8 mouse cellular contexts compared by ENCODE assay signal in genomic region chr17:84096345-84097260, GRCm38 (mm10).
DNase-seq lines count a peak whose midpoint lies in the region; ATAC-seq and TF ChIP-seq lines count a peak whose summit lies in the region.

No protein-coding gene starts in this region.

- no peaks in the 10 kb centered on the region for H3K36me3 ChIP-seq in E14TG2a.4 (ENCODE audit: insufficient read depth, low read length)
- H3K36me3 ChIP-seq in forebrain, embryonic 10.5 days (replicated peaks), result no peaks in the 10 kb centered on the region
- H3K36me3 ChIP-seq in hindbrain, embryonic 10.5 days, result no peaks in the 10 kb centered on the region

- TF ChIP-seq CTCF in E14TG2a.4 (conservative IDR thresholded peaks at IDR 0.05; ENCODE audit: low read length), result no peak
- no peak for TF ChIP-seq CTCF in left cerebral cortex, adult 2 months (IDR thresholded peaks at IDR 0.05)

- no peaks in the 10 kb centered on the region for H3K9me3 ChIP-seq in E14TG2a.4 (ENCODE audit: low read length)
- peaks cover 4% of the 10 kb centered on the region; the same call in 1 of the 2 replicates for H3K9me3 ChIP-seq in forebrain, embryonic 10.5 days
- H3K9me3 ChIP-seq in hindbrain, embryonic 10.5 days, result 0 out of 2 replicates have a peak, but pooled peaks cover 4% of the 10 kb centered on the region

- peaks cover 39% of the 10 kb centered on the region for H3K4me1 ChIP-seq in E14TG2a.4 (replicated peaks; ENCODE audit: low read depth, low read length)
- peaks cover 62% of the 10 kb centered on the region for H3K4me1 ChIP-seq in forebrain, embryonic 10.5 days
- peaks cover 64% of the 10 kb centered on the region for H3K4me1 ChIP-seq in hindbrain, embryonic 10.5 days (replicated peaks)

- H3K4me3 ChIP-seq in E14TG2a.4 (replicated peaks; ENCODE audit: low read length), result peak overlapping the region; percentile 69
- H3K4me3 ChIP-seq in forebrain, embryonic 10.5 days, result peak overlapping the region; percentile 44
- peak overlapping the region; percentile 45 for H3K4me3 ChIP-seq in hindbrain, embryonic 10.5 days
- H3K4me3 ChIP-seq in left cerebral cortex, adult 2 months, result peak overlapping the region; percentile 42

- intact Hi-C loops in left cerebral cortex, adult 2 months (cut with DNase I), result loop anchor here (1.0 kb wide), 2 partner anchors 14 to 37 kb away; no protein-coding TSS in a partner anchor

- peak; percentile 18 for ATAC-seq in megakaryocyte progenitor cell, adult 5-6 weeks (replicated peaks; ENCODE audit: poor library complexity)

- H3K27me3 ChIP-seq in E14TG2a.4 (ENCODE audit: insufficient read depth, low read length), result peaks cover 82% of the 10 kb centered on the region
- H3K27me3 ChIP-seq in forebrain, embryonic 10.5 days (ENCODE audit: poor library complexity, severe bottlenecking), result peaks cover 48% of the 10 kb centered on the region
- H3K27me3 ChIP-seq in hindbrain, embryonic 10.5 days (ENCODE audit: insufficient read depth, poor library complexity, severe bottlenecking), result peaks cover 28% of the 10 kb centered on the region

- WGBS in forebrain, embryonic 10.5 days, result 2% methylated on average over 59 of the region's 59 CpGs
- 2% methylated on average over 59 of the region's 59 CpGs for WGBS in hindbrain, embryonic 10.5 days

- peak overlapping the region; percentile 98 for H3K27ac ChIP-seq in forebrain, embryonic 10.5 days
- H3K27ac ChIP-seq in hindbrain, embryonic 10.5 days, result peak overlapping the region; percentile 98
- peak overlapping the region; percentile 76 for H3K27ac ChIP-seq in left cerebral cortex, adult 2 months

- DNase-seq in brain, adult 2 months (ENCODE audit: low read depth, low spot score), result peak; percentile 89
- DNase-seq in forebrain, embryonic 10.5 days (ENCODE audit: extremely low spot score, low spot score), result peak; percentile 92
- DNase-seq in hindbrain, embryonic 10.5 days (ENCODE audit: low spot score), result peak; percentile 92
- peak; percentile 59 to 80 for DNase-seq in left cerebral cortex, adult 2 months (ENCODE audit: extremely low spot score in 1 of 2, low spot score in 2 of 2)
- DNase-seq in right cerebral cortex, postnatal 4 days, result peak; percentile 65
- no peak for DNase-seq in spleen, adult 18-20 months

Comparison
In these comparisons a context has a peak if more than half of its experiments do, and no peak if none do; other contexts are left out.
1. DNase-seq: peak in brain, adult 2 months (single experiment), forebrain, embryonic 10.5 days (single experiment), hindbrain, embryonic 10.5 days (single experiment), left cerebral cortex, adult 2 months (2 of 2) and right cerebral cortex, postnatal 4 days (single experiment); none in spleen, adult 18-20 months (0 of 2).
2. Peak in every context shown above with its lines, with median percentiles within 50 percentile points of each other: H3K4me3 ChIP-seq and H3K27ac ChIP-seq.